Mouse (Mus musculus) forebrain, embryonic 10.5 days (tissue): ENCODE data around the gene Prkg1. TPM values are rescaled to one million over a fixed set of nuclear protein-coding genes. Genes with fewer than 3 reads are reported as not detected.

Experiments used
- polyA plus RNA-seq: library from polyadenylated mRNA; unstranded; fragments of >200 nt; fragmentation: Nextera tagmentation; extraction: Ambion mirVana; gene quantifications from 2 replicates; pipeline ENCODE4 v1.2.1, GENCODE M21; 2016

The Prkg1 gene
- polyA plus RNA-seq, 1 experiment from 2014 or later, result 3.5 TPM

Other genes with a start within 250 kb of the Prkg1 start
- not detected in 2 replicates for gene A1cf, start 103.7 kb upstream of the Prkg1 start, polyA plus RNA-seq